Mouse (Mus musculus): ENCODE results near the gene Nup98.
A peak's percentile ranks its signal among the peaks of the same experiment; 100 is the strongest.

Nup98 gene

GRCm38 (mm10) chr7:102209756-102210721, at the start of gene Nup98, which contains the start of gene Pgap2:
Nup98 (minus strand) TSS chr7:102210176.
Pgap2 (plus strand) TSS chr7:102210208.
- DNase-seq = peak; percentile 99

GRCm38 (mm10) chr7:102258753-102259152, 48.8 kb upstream of the Nup98 start:
- no peak for DNase-seq

GRCm38 (mm10) chr7:102258189-102258588, 48.2 kb upstream of the Nup98 start:
- peak; percentile 86 for DNase-seq

DNA sequence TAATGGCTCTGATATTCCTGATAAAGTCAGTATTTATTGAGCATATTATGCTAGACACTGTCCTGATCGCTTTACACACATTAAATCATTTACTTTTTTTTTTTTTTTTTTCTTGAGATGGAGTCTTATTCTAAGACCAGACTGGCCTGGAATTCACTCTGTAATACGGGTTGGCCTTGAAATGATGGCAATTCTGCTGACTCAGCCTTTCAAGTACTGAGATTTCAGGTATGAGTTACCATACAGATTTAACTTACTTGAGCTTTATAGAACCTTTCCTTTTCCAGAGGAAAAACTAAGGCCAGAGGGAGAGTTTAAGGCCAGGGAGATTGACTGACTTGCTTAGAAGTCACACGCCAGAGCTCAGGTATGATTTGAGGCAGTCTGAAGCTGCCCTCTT, 46.7 kb upstream of the Nup98 start:
- DNase-seq = no peak

DNA sequence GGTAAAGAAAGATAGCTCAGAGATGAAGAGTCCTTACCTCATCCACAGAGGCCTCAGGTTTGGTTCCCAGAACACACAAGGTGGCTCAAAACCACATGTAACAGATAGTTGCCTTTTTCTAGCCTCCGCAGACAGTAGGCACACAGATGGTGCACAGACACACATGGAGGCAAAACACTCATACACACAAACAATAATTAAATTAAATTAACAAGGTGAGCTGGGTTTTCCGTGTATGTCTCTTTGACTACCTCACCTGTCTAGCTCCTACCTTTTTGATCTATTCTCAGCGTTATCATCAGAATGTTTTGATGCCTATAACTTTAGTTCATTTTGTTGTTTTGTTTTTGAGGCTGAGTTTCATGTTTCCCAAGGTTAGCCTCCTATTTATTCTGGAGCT, 46.0 kb upstream of the Nup98 start, which contains the start of gene Rhog:
Rhog (minus strand) TSS at position 101 of the 400 bp plus-strand sequence.
- DNase-seq = no peak

GRCm38 (mm10) chr7:102253631-102254030, 43.7 kb upstream of the Nup98 start:
- DNase-seq = no peak

- DNase-seq = peak; percentile 93
These were observed 40.7 kb upstream of the Nup98 start for GRCm38 (mm10) chr7:102250631-102251214.

DNA sequence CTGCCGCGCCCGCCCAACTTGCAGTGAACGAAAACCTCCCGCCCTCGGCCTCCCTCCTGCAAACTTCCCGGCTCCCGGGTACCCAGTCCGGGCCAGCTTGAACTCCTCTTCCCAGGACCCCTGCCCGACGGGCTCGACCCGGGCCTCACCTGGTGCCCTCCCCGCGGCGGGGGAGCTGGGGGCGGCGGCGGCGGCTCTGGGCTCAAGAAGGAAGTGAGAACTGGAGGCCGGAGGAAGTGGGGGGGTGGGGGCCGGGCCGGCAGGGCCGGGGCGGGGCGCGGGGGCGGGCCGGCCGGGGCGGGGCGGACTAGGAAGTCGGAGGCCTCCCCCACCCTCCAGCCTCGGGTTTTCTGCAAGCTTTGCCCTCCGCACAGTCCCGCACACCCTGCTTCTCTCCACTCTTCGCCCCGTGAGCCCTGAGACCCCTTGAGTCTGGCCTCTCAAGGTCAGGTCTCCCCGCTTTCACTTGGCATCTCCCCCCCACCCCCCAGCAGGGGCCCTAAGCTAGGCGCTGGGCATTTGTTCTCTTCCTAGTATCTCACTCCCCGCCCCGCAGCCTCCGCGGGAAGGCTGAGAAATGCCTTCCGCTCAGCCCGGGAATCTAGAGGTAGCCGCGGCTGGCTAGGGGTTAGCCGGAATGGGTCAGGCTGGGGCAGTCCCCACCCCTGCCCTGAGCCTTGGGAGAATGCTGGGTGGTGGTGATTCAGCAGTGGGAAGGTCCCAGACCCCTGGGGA, 40.1 kb upstream of the Nup98 start:
- peak; percentile 91 for DNase-seq

GRCm38 (mm10) chr7:102249531-102249895, 39.5 kb upstream of the Nup98 start:
- no peak for DNase-seq

DNA sequence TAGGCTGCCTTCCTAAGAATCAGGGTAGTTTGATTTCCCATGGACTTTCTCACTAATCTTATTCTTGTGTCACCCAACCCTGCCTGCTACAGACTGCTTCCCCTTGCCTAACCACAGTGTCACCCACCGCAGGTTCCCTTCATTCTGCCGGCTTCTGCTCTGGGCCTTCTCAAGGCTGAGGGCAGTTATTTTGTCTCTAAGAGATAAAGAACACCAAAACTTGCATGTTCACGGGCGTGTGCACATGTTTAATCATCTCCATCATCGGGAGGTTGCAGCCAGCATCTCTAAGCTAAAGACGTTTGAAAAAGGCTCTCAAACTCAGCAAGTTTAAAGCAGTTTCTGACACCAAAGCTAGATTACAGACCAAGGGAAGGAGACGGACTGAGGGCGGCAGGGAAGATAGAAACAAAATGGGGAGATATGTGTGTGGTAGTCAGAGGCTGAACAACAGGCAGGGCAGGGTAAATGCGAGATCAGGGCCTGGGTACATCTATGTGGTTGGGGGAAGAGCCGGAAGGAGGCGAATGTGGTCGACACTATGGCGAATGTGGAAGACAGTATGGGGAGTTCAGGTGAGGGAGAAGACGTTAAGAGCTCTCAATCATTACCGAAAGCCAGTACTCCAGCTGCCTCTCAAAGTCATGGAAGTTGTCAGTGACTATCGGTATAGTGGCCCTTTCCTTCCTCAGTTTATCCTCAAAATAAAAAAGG, 38.9 kb upstream of the Nup98 start:
- peak; percentile 58 for DNase-seq

DNA sequence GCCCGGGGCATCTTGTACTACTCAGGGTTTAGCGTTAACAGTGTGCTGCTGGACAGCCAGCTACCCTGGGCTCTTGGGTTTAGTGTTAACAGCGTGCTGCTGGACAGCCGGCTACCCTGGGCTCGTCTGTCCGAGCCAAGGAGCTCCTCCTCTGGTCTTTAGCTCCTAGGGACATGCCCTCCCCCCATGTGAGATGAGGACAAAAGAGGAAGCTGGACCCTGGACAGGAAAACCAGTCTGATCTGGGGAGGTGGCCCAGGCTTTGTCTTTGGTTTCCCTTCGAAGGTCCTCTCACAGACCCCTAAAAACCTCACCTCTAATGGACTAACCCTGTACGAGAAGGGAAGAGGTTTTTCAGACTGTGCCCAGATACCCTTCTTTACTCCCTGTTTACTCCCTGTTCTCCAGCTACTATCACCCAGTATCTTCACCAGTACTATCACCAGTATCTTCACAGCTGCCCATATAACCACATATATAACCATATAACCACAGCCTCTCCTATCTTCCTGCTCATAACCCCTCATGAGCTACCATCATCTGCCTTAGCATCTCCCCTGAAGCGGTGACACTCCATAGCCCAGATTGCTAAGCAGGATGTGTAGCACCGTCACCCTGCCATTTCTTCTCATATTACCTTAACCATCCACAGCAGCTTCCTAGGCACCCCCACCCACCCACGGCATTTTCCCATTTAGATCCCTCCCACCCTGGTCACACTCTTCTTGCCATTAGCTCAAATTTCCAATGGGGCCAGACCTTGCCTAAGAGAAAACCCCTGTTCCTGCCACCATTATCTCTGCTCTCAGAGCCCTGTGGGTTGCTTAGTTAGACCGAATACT, 37.2 kb upstream of the Nup98 start:
- DNase-seq = no peak

DNA sequence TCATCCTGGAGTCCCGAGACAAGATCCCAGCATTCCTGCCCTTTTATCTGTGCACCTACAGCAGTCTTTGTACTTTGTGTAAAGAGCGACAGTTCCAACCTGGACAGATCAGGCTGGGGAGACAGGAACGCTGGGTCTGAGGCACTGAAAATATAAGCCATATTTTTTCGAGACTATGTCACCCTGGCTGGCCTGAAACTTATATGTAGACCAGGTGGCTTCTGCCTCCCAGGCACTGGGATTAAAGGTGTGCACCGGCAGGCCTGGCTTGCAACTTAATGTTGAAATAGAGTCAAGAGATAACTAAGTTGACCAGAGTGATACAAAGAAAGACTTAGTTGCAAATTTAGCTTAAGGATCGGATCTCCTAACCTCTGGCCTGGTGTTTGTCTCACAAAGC, 36.3 kb upstream of the Nup98 start:
- DNase-seq = no peak

DNA sequence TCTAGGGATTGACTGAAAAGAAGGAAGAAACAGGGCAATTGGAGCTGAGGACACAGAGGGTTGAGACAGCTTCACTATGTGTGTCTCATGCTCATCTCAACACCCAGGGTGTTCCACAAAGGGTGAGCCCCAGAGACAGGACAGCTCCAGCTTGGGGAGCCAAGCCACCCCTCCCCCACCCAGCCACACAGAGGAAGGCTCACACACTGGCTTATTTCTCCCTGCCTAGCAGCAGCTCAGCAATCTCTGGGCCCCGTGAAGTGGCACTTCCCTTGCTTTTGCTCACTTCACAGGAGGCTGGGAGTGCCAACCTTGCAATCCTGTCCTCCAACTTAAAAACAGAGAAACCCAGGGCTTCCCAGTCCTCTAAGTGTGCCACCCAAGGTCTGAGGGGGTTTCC, 35.8 kb upstream of the Nup98 start:
- DNase-seq = peak; percentile 55

- DNase-seq = no peak
These were observed 35.0 kb upstream of the Nup98 start for GRCm38 (mm10) chr7:102244782-102245535.

- peak; percentile 51 for DNase-seq
These were observed 33.9 kb upstream of the Nup98 start for GRCm38 (mm10) chr7:102243870-102244269.

DNA sequence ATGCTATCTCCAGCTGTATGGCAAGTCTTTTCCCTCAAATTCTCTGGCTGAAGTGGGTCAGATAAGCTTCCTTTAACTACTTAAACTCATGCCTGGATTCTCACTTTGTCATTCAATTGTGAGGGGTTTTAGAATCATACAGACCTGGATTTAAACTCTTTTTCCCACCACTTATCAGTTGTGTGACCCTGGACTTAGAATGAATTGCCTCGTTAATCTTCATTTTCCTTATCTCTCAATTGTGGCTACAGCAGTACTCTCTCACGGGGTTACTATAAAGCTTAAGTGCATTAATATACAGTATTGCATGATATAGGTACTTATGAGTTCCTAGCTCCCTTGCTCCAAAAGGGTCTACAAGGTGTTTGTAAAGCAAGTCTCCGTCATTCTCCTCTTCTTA, 32.9 kb upstream of the Nup98 start:
- no peak for DNase-seq

DNA sequence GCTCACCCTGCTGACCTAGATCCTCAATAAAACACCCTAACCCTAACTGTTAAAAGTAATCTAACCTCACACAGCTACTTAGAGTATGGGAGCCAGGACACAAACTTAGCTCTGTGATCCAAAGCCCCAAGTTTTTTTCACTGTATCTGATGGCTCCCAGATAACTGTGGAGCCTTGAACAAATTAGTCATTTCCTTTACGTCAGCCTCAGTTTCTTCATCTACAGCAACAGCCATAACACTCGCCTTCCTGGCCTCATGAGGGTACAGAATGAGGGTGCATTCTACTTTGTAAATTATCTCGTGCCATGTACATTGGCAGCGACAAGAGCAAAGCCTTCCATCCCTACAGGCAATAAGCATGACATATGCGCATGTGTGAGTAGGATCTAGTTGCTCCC, 32.4 kb upstream of the Nup98 start:
- DNase-seq = no peak

- no peak for DNase-seq
These were observed 29.6 kb upstream of the Nup98 start for GRCm38 (mm10) chr7:102239591-102239990.

DNA sequence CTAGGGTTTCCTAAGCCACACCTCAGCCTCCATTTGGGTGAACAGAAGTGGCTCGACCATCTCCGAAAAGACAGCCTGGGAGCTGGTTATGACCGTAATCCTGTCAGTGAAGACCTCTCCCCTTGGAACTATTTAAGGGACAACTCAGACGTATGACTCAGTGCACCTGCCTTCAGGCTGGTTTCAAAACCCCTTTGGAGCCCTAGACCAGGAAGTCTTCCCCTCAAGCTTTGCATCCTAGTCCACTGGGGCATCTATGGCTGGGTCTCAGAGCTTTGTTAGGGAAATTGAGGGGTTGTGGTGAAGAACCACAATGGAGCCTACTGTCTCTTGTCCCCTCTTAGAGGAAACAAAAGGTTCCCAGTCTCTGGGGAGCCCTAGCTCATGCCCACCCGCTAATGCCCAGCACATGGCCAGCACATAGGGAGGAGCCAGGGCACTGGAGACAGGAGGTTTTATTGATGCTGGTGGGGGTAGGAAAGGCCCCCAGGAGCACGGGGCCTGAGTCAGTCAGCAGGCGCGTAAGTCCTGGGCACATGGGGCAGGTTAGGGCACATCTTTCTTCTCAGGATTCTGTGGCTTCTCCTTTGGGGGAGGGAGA, 28.8 kb upstream of the Nup98 start:
- no peak for DNase-seq

- no peak for DNase-seq
These were observed 23.1 kb upstream of the Nup98 start for GRCm38 (mm10) chr7:102233059-102233458.

DNA sequence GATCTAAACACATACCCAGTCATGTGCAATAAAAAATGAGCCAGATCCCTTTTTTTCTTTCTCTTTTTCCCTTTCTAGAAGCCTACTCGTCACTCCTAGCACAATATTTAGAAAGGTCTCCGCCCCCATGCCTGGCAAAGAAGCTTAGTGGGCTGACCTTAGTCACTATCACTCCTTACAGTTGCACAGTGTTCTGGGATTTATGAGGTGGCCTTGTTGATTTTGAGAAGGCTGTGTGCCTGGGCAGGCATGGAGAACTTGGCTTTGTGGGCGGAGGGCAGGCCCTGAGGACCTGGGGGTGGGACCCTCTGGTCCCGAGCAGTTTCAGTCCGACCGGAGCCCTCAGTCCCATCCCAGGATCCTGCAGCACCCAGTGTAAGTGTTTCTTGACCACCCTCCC, 19.8 kb upstream of the Nup98 start:
- DNase-seq = no peak

All from liver (tissue).